Mouse (Mus musculus): ENCODE measurements around the gene Pcsk2. TPM values are rescaled to one million over a fixed set of nuclear protein-coding genes. Genes with fewer than 3 reads are reported as not detected.

The Pcsk2 gene
- polyA plus RNA-seq, 1 experiment = 0.08 TPM

DNA sequence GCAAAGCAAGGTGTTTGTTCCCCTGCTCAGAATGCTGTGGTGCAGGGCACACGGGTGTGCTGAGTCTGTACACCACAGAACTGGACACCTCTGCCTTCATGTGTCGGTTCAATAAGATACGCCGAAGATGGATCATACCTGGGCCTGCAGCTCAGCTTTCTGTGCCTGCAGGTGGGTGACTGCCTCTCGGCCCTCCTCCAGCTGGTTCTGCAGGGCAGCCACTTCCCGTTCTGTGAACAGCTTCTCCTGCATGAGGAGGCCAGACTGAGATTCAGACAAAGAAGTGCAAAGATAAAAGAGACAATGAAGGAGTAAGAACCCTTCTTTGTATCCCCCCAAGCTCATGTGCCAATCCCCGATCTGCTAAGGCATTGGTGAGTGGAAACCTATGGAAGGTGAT lies 295.6 kb downstream of the Pcsk2 start:
- no peaks in the 10 kb centered on the region for H3K36me3 ChIP-seq (ENCODE audit: control insufficient read depth, insufficient read depth, low read length)
- H3K27me3 ChIP-seq (ENCODE audit: control insufficient read depth, insufficient read depth, low read length) = no peaks in the 10 kb centered on the region
- peaks cover 8% of the 10 kb centered on the region for H3K4me1 ChIP-seq (replicated peaks; ENCODE audit: control insufficient read depth, insufficient read depth, low read length)
- TF ChIP-seq CTCF (IDR thresholded peaks at IDR 0.05; ENCODE audit: borderline replicate concordance, control insufficient read depth, extremely low read depth, insufficient read depth, low read length, poor library complexity) = no peak
- TF ChIP-seq POLR2A (IDR thresholded peaks at IDR 0.05; ENCODE audit: control insufficient read depth, extremely low read depth, insufficient read depth, low read length, poor library complexity) = no peak
- 74% methylated on average over 7 of the region's 7 CpGs for WGBS
- no peak for DNase-seq
- no peak overlapping the region for H3K4me3 ChIP-seq (ENCODE audit: control insufficient read depth, insufficient read depth, low read length)
- no peak overlapping the region for H3K27ac ChIP-seq (ENCODE audit: control insufficient read depth, insufficient read depth, low read length)

DNA sequence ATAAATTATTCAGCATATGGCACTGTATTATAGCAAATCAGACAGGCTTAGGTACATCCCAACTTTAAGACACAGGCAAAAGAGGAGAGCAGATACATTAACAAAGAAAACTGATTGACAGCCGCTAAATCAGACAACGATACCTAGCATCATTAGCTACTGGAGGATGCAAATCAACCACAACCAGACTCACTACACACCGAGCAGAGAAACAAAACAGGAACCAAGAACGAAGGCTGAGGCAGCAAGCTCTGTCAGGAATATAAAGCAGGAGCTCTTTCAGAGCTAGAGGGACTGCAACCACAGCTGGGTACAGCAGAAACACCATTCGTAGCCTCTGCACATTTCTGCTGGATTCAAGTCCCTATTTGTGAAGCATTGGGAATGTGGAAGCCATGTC lies 298.8 kb downstream of the Pcsk2 start:
- no peak overlapping the region for H3K27ac ChIP-seq (ENCODE audit: control insufficient read depth, insufficient read depth, low read length)
- no peak overlapping the region for H3K4me3 ChIP-seq (ENCODE audit: control insufficient read depth, insufficient read depth, low read length)
- no peaks in the 10 kb centered on the region for H3K36me3 ChIP-seq (ENCODE audit: control insufficient read depth, insufficient read depth, low read length)
- H3K27me3 ChIP-seq (ENCODE audit: control insufficient read depth, insufficient read depth, low read length) = no peaks in the 10 kb centered on the region
- DNase-seq = no peak
- no peak for TF ChIP-seq POLR2A (IDR thresholded peaks at IDR 0.05; ENCODE audit: control insufficient read depth, extremely low read depth, insufficient read depth, low read length, poor library complexity)
- no peak for TF ChIP-seq CTCF (IDR thresholded peaks at IDR 0.05; ENCODE audit: borderline replicate concordance, control insufficient read depth, extremely low read depth, insufficient read depth, low read length, poor library complexity)
- H3K4me1 ChIP-seq (replicated peaks; ENCODE audit: control insufficient read depth, insufficient read depth, low read length) = peaks cover 4% of the 10 kb centered on the region; the same call in 1 of the 2 replicates
- 53% methylated on average over 5 of the region's 5 CpGs for WGBS

GRCm38 (mm10) chr2:143846799-143847198 lies 300.8 kb downstream of the Pcsk2 start:
- H3K4me3 ChIP-seq (ENCODE audit: control insufficient read depth, insufficient read depth, low read length) = no peak overlapping the region
- 88% methylated on average over 4 of the region's 4 CpGs for WGBS
- no peaks in the 10 kb centered on the region for H3K27me3 ChIP-seq (ENCODE audit: control insufficient read depth, insufficient read depth, low read length)
- no peaks in the 10 kb centered on the region for H3K4me1 ChIP-seq (replicated peaks; ENCODE audit: control insufficient read depth, insufficient read depth, low read length)
- TF ChIP-seq CTCF (IDR thresholded peaks at IDR 0.05; ENCODE audit: borderline replicate concordance, control insufficient read depth, extremely low read depth, insufficient read depth, low read length, poor library complexity) (no peak), POLR2A (IDR thresholded peaks at IDR 0.05; ENCODE audit: control insufficient read depth, extremely low read depth, insufficient read depth, low read length, poor library complexity) (no peak)
- H3K36me3 ChIP-seq (ENCODE audit: control insufficient read depth, insufficient read depth, low read length) = no peaks in the 10 kb centered on the region
- no peak overlapping the region for H3K27ac ChIP-seq (ENCODE audit: control insufficient read depth, insufficient read depth, low read length)
- no peak for DNase-seq

DNA sequence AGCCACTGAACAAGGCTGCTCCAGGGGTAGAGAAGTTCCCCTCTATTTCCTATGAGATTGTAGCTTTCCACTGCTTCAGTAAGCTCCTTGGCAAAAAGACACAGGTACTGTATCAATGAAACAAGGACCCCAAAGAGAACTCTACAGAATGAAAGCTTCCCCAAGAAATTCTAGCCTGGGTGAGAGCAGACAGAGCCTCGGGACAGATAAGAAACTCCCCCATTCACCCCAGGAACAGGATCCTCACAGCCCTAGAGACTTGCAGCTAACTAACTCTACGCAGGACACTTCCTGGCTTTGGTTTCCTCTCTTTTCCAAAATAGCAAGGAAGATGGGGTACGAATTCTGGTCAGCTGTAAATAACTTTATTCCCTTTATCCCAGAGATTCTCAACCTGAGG lies 301.3 kb downstream of the Pcsk2 start:
- Histone ChIP-seq H3K27ac (ENCODE audit: control insufficient read depth, insufficient read depth, low read length) (no peak overlapping the region), H3K4me1 (replicated peaks; ENCODE audit: control insufficient read depth, insufficient read depth, low read length) (no peaks in the 10 kb centered on the region), H3K27me3 (ENCODE audit: control insufficient read depth, insufficient read depth, low read length) (no peaks in the 10 kb centered on the region), H3K4me3 (ENCODE audit: control insufficient read depth, insufficient read depth, low read length) (no peak overlapping the region), H3K36me3 (ENCODE audit: control insufficient read depth, insufficient read depth, low read length) (no peaks in the 10 kb centered on the region)
- WGBS = 62% methylated on average over 3 of the region's 3 CpGs
- no peak for DNase-seq
- TF ChIP-seq POLR2A (IDR thresholded peaks at IDR 0.05; ENCODE audit: control insufficient read depth, extremely low read depth, insufficient read depth, low read length, poor library complexity) = no peak
- no peak for TF ChIP-seq CTCF (IDR thresholded peaks at IDR 0.05; ENCODE audit: borderline replicate concordance, control insufficient read depth, extremely low read depth, insufficient read depth, low read length, poor library complexity)

DNA sequence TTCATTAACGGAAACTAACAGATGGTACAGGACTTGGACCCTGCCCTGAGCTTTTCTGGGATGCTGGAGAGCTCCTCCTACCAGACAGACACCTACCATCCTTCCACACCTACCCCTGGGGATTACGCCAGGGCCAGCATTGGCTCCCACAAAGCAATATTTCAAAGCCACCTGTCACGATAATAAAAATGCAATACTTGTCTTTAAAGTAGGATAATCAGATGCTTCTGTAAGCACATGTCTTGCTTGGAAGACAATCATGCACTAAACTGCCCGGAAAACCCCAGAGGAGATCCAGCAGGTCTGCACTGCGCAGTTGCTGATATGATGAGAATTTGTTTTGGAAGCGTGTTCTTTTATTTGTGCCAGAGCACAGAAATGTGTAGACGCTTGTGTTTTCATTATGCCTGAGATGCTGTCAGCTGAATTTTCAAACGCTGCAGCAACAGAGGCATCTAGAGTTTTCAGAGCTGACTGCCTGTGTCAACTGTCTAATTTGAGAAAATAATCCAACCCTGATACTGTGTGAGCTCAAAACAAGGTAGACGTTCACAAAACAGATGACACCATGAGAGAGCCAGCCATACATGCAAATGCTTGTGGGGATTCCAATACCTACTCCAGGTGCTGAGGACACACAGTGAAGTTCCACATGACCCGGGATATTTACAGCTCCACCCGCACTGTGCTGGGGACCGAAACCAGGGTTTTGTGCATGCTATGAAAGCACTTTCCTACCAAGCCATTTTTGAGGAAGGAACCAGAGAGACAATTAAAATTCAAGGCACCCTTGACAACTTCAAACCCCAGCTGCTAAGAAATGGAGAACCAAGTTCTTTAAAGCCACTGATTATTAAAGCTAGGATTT lies 305.6 kb downstream of the Pcsk2 start:
- no peak overlapping the region for H3K4me3 ChIP-seq (ENCODE audit: control insufficient read depth, insufficient read depth, low read length)
- no peaks in the 10 kb centered on the region for H3K4me1 ChIP-seq (replicated peaks; ENCODE audit: control insufficient read depth, insufficient read depth, low read length)
- DNase-seq = no peak
- no peak overlapping the region for H3K27ac ChIP-seq (ENCODE audit: control insufficient read depth, insufficient read depth, low read length)
- H3K27me3 ChIP-seq (ENCODE audit: control insufficient read depth, insufficient read depth, low read length) = no peaks in the 10 kb centered on the region
- TF ChIP-seq POLR2A (IDR thresholded peaks at IDR 0.05; ENCODE audit: control insufficient read depth, extremely low read depth, insufficient read depth, low read length, poor library complexity) (no peak), CTCF (IDR thresholded peaks at IDR 0.05; ENCODE audit: borderline replicate concordance, control insufficient read depth, extremely low read depth, insufficient read depth, low read length, poor library complexity) (no peak)
- 71% methylated on average over 12 of the region's 12 CpGs for WGBS
- H3K36me3 ChIP-seq (ENCODE audit: control insufficient read depth, insufficient read depth, low read length) = no peaks in the 10 kb centered on the region

DNA sequence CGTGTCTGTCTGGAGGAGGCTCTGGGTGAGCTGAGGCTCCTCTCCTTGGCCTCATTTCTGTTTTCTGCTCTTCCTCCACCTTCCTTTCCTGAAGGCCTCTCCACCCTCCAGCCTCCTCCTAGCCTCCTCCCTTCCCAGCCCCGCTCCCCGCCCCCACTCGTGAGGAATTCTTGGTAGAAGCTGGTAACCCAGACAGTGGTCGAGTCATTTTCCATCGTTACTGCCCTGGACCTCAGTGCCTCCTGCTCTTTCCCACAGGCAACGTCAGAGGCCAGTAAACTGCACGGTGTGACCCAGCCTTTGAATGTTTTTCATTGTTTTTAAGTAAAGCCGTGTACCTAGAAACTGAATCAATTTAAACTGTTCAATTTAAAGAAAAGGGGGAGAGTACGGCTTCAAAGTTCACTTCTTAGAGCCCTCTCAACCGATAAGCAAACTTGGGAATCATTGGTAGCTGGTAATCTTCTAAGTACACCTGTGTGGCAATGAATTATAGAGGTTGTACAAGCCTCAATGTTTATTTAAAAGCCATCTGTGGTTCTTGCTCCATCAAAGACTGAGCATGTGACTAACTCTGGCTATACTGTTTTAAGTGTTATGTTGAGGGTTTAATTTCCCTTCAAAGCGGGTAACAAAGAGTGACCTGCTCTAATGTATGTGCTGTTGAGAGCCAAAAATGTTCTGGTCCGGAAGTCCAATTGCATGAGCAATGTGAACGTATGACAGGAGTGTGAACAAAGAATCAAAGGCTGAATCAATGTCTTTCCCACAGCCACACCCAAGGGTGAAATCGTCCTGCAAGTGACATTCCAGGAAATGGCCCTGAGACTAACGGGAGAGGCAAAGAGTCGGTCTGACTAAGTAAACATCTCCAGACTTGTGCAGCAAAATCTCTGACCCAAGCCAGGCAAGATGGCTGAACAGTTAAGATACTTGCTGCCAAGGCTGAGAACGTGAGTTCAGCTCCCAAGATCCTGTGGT lies 306.6 kb downstream of the Pcsk2 start:
- H3K4me1 ChIP-seq (replicated peaks; ENCODE audit: control insufficient read depth, insufficient read depth, low read length) = no peaks in the 10 kb centered on the region
- no peak overlapping the region for H3K4me3 ChIP-seq (ENCODE audit: control insufficient read depth, insufficient read depth, low read length)
- H3K27me3 ChIP-seq (ENCODE audit: control insufficient read depth, insufficient read depth, low read length) = no peaks in the 10 kb centered on the region
- TF ChIP-seq CTCF (IDR thresholded peaks at IDR 0.05; ENCODE audit: borderline replicate concordance, control insufficient read depth, extremely low read depth, insufficient read depth, low read length, poor library complexity) (no peak), POLR2A (IDR thresholded peaks at IDR 0.05; ENCODE audit: control insufficient read depth, extremely low read depth, insufficient read depth, low read length, poor library complexity) (no peak)
- H3K36me3 ChIP-seq (ENCODE audit: control insufficient read depth, insufficient read depth, low read length) = no peaks in the 10 kb centered on the region
- 76% methylated on average over 18 of the region's 18 CpGs for WGBS
- DNase-seq = no peak
- no peak overlapping the region for H3K27ac ChIP-seq (ENCODE audit: control insufficient read depth, insufficient read depth, low read length)
